Mouse (Mus musculus) stomach, postnatal 0 days (tissue): ENCODE results near the gene Zfp366.

ENCODE experiments used
- CTCF ChIP-seq: IDR thresholded peaks from 2 replicates; pipeline ENCODE4 v1.5.1; 2016; ENCODE audit warnings: antibody characterized with exemption, low read depth, mild to moderate bottlenecking, moderate library complexity
- EP300 ChIP-seq: optimal IDR thresholded peaks from 2 replicates; pipeline ENCODE3; 2016; ENCODE audit warnings: antibody characterized with exemption

- no peak for TF ChIP-seq CTCF
- TF ChIP-seq EP300 = no peak
These were observed 17.3 kb downstream of the Zfp366 start for GRCm38 (mm10) chr13:99201647-99202574.
